Comparison of ENCODE assay signal across 19 mouse cellular contexts in genomic region chr8:82476708-82477425, GRCm38 (mm10).
DNase-seq lines count a peak whose midpoint lies in the region; ATAC-seq lines count a peak whose summit lies in the region.
"Had no signal": no experiment of that assay in that cellular context is flagged by ENCODE, and none has a peak within 500 bp of the region (broad histone marks: within the 10 kb centered on the region; RNA-seq: fewer than 3 reads in every experiment).

No protein-coding gene starts in this region.

- no peak overlapping the region for H3K4me3 ChIP-seq in midbrain, embryonic 10.5 days
- no peak overlapping the region for H3K4me3 ChIP-seq in midbrain, embryonic 15.5 days
- H3K4me3 ChIP-seq: lung, embryonic 15.5 days; midbrain, embryonic 13.5 days had no signal

- peaks cover 15% of the 10 kb centered on the region for H3K4me1 ChIP-seq in midbrain, embryonic 10.5 days
- no peaks in the 10 kb centered on the region for H3K4me1 ChIP-seq in midbrain, embryonic 15.5 days
- H3K4me1 ChIP-seq: midbrain, embryonic 13.5 days had no signal

- no peak overlapping the region for H3K4me2 ChIP-seq in midbrain, embryonic 15.5 days
- H3K4me2 ChIP-seq: lung, embryonic 15.5 days; midbrain, embryonic 13.5 days had no signal

- no peaks in the 10 kb centered on the region for H3K9me3 ChIP-seq in midbrain, embryonic 10.5 days (replicated peaks)
- no peaks in the 10 kb centered on the region for H3K9me3 ChIP-seq in midbrain, embryonic 15.5 days
- H3K9me3 ChIP-seq: lung, embryonic 15.5 days; midbrain, embryonic 13.5 days had no signal

- no peaks in the 10 kb centered on the region for H3K36me3 ChIP-seq in midbrain, embryonic 10.5 days
- no peaks in the 10 kb centered on the region for H3K36me3 ChIP-seq in midbrain, embryonic 15.5 days (replicated peaks)
- H3K36me3 ChIP-seq: lung, embryonic 15.5 days; midbrain, embryonic 13.5 days had no signal

- peak; percentile 14 for DNase-seq in midbrain, embryonic 10.5 days (ENCODE audit: low spot score)
- peak; percentile 2 for DNase-seq in embryo, embryonic 10.5 days (ENCODE audit: low spot score)
- DNase-seq in kidney, adult 8-10 months = peak; percentile 11 to 24
- peak; percentile 2 for DNase-seq in skeletal muscle tissue, adult 2 months (ENCODE audit: low read depth, low spot score)
- no peak for DNase-seq in ovary, postnatal 10 days (ENCODE audit: low spot score)
- DNase-seq in MN1 (ENCODE audit: low spot score) = no peak
- DNase-seq: adrenal gland, postnatal 25 days; cerebellum, adult 18-20 months; cerebellum, postnatal 36 days; forebrain, postnatal 0 days; heart, postnatal 4 days; retina, postnatal 1 day; thymus, postnatal 25 days had no signal

- H3K27ac ChIP-seq in midbrain, embryonic 10.5 days (replicated peaks) = no peak overlapping the region
- H3K27ac ChIP-seq in midbrain, embryonic 15.5 days = no peak overlapping the region
- H3K27ac ChIP-seq: hindbrain, postnatal 0 days; liver, embryonic 14.5 days; lung, embryonic 15.5 days; midbrain, embryonic 13.5 days had no signal

- WGBS in midbrain, embryonic 10.5 days = 52% methylated on average over 7 of the region's 7 CpGs
- 47% methylated on average over 7 of the region's 7 CpGs for WGBS in midbrain, embryonic 15.5 days

- H3K9ac ChIP-seq in midbrain, embryonic 15.5 days = no peak overlapping the region
- H3K9ac ChIP-seq: forebrain, postnatal 0 days; liver, embryonic 14.5 days; lung, embryonic 15.5 days; midbrain, embryonic 13.5 days had no signal

- no peak for ATAC-seq in midbrain, embryonic 15.5 days (replicated peaks)
- ATAC-seq: forebrain, postnatal 0 days; hindbrain, postnatal 0 days; intestine, postnatal 0 days; midbrain, embryonic 13.5 days had no signal

- no peaks in the 10 kb centered on the region for H3K27me3 ChIP-seq in midbrain, embryonic 10.5 days (ENCODE audit: low read depth, poor library complexity, severe bottlenecking)
- no peaks in the 10 kb centered on the region for H3K27me3 ChIP-seq in midbrain, embryonic 15.5 days (replicated peaks)
- H3K27me3 ChIP-seq: lung, embryonic 15.5 days; midbrain, embryonic 13.5 days had no signal

Comparison
In these comparisons a context has a peak if more than half of its experiments do, and no peak if none do; other contexts are left out.
1. DNase-seq: peak in midbrain, embryonic 10.5 days (single experiment), embryo, embryonic 10.5 days (single experiment), kidney, adult 8-10 months (2 of 2) and skeletal muscle tissue, adult 2 months (single experiment); none in ovary, postnatal 10 days (single experiment) and MN1 (single experiment).